Mouse (Mus musculus) E14TG2a.4 (cell line): ENCODE measurements around the gene Twf1.

Source experiments
- CTCF ChIP-seq: conservative IDR thresholded peaks from 2 replicates; pipeline ENCODE4 v1.5.1; 2014; ENCODE audit warnings: low read length
- NANOG ChIP-seq: IDR thresholded peaks from 2 replicates; pipeline ENCODE4 v1.6.1; 2014; ENCODE audit warnings: borderline replicate concordance, low read length, mixed read lengths

DNA sequence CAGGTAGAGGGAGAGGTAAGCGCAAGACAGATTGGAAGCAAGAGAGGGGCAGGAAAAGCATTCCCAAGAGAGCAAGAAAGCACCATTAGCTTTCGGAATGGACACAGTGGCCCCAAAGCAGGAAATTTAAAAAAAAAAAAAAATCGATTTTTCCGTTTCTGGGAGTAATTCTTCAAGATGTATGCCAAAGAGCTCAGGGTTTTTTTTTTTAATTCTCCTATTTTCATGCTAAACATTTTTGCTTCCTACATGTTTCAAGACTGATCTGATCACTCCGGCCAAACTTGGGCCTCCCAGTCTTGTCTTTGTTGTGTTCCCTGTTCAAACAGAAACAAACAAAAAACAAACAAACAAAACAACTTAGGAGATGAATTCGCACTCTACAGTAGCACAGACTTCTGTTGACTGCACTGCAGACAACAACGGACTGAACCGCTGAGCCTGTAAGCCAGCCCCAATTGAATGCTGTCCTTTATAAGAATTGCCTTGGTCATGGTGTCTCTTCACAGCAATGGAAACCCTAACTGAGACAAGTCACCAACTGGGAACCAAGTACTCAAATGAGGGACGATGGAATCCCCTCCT, 45.5 kb downstream of the Twf1 start:
- TF ChIP-seq NANOG (no peak), CTCF (no peak)
